Mouse (Mus musculus): ENCODE measurements at regions not wholly inside any gene's neighbourhood (a gene's known extent, or its start where the extent isn't known, plus 50 kb on each side); places are given as distances from the start of the nearest gene placed in this dataset.

GRCm38 (mm10) chr2:115513774-115514231 lies 67.7 kb upstream of the BC052040 start:
- no peak for DNase-seq (ENCODE audit: low spot score in 2 of 2)

DNA sequence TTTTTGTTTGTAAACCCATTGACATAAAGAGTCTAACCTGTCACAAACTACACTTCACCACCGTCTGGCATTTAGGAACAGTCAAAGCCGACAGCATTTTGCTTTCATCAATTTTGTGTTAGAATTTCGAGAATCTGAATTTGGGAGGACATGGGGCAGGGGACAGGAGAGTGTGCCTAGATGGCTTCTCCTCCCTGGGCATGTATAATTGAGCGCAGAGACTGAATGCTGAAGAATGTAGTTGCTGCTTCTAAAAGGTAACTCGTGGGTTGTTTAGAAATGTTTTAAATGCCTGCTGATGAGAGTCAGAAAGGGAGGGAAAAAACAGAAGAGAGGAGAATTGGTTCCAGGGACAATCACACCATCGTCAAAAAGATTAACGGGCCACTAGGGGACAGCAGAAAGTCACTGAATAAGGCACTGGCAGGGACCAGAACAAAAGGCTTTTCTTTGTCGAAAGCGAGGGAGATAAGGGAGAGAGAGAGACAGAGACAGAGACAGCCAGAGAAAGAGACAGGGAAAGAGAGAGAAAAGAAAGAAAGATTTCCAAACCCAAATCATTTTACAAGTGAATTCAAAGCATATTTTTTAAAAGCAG lies 66.6 kb upstream of the BC052040 start:
- DNase-seq (ENCODE audit: low spot score in 2 of 2) = no peak

DNA sequence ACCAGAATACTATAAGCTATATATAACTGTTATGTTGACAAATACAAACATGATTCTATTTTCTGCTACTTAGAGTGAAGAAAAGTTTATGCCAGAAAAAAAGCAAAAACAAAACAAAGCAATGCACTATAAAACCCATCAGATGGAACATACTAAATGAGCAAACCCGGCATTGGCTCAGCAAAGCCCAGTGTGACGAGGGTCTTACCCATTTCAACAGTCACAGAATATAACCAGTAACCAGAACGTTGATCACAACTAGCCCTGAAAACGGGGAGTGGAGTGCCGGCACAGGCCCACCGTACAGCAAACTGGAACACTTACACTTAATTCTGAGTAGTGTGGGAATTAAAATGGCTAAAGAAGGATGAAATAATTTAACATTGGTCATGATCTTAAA lies 66.0 kb upstream of the BC052040 start:
- DNase-seq (ENCODE audit: low spot score in 2 of 2) = no peak

DNA sequence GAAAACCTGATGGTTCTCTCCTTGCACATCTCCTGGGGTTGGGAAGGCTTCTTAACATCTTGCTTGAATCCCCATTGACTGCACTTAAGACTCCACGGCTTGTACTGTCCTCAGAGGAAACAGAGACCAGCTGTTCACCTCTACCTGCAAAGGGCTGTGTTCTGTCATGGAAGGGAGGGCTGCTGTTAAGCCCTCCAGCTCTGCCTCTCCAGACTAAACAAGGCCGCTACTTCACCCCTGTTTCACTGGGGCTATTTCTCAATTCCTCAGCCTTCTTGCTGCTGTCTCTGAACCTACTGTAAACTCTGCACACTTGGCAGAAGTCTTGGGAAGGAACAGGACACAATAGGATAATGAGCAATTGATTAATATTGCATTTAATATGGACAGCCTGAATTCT lies 64.7 kb upstream of the BC052040 start:
- DNase-seq (ENCODE audit: low spot score in 2 of 2) = no peak

DNA sequence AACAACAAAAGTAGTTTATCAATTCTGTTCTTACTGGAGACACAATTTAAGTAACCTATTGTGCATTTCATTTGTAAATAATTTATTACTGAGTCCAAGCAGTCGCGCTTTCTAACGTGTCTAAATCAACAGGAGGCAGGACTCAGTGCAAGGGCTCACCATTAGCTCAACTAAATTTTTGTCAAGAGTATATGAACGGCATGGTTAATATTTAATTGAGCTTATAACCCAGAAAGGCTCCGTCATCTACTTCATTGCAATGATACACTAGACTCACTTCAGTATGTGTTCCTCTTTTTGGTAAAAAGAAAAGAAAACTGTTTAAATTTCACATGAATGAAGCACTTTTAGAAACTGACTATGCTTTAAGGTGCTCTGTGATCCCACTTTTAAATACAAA lies 61.5 kb upstream of the BC052040 start:
- no peak for DNase-seq (ENCODE audit: low spot score in 2 of 2)

DNA sequence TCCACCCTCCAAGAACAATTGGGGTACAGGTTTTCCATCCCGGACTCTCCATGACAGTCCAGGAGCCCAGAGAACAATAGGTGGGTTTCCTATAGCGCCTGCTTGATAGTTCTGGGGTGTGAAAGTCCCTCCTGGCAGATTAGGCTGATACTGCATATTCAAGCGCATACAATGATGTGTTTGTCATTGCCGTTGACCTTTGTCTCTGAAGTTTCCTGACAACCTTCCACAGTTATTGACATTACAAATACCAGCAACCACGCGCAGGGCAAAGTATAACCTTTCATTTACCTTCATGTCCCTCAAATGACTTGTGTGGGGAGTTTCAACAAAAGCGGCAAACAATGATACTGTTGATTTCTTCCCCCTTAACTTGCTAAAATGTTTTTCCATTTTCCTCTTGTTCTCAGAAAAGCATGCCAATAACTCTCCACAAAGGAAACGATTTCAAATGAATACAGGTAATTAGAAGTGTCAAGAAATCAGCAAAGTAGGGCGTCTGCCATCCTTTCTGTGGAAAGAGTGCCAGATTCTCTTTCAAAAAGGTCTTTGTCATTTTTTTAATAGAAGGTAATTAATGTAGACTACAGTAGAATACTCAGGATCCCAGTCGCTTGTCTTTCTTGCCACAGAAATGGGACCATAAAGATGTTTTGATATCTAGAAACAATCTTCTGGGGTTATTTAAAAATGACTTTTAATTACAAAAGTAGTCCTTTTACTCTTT lies 60.9 kb upstream of the BC052040 start:
- DNase-seq (ENCODE audit: low spot score in 2 of 2) = no peak

GRCm38 (mm10) chr2:115529878-115530277 lies 51.6 kb upstream of the BC052040 start:
- DNase-seq (ENCODE audit: low spot score in 2 of 2) = no peak

Measured in left cerebral cortex, adult 8-10 months (tissue).